Mouse (Mus musculus) cerebellum, adult 18-20 months (tissue): ENCODE data around the gene Ak4.
A peak's percentile ranks its signal among the peaks of the same experiment; 100 is the strongest.
"Not testable (repeated sequence)": the region's sequence is repeated elsewhere in the genome, so short reads cannot be mapped to it uniquely, and the experiment has no call there.

ENCODE experiments used
- DNase-seq, 2 experiments: peaks; one replicate each; pipeline ENCODE4 v3.0.0; 2021

Ak4 gene

DNA sequence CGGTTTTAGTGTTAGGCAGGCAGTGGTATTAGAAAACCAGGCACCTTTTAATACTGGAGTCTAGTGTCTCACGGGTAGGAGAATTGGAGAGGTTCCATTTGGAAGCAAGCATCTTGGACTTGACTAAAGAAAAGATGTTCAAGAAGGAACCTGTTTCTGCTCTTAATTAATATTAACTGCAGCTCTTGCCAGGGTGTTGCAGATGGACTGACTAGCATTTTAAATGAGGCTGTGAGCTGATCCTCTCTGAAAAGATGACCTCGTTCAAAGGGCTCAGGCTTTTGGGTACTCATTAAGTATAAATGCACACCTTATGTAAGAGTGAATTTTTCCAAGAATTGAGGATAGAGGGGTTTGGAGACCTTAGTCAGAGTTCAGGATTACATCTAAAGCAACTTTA lies 5.4 kb downstream of the Ak4 start:
- DNase-seq = peak in 1 of 2 experiments; percentile 21

DNA sequence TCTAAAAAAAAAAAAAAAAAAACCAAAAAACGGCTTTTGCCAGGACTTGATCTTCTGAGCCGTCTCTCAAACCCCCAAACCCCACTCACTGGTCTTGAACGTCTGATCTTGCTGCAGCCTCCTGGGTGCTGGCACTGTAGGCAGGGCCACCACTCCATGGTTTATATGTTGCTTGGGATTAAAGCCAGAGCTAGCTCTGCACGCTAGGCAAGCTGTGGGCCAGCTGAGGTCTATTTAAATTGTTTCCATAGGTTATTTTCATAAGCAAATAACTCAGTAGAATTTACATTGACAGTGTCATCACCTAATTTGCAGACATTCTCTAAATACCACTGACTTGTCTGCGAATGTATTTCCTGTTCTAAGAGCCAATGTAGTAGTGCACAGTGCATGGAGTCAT lies 6.0 kb downstream of the Ak4 start:
- DNase-seq = peak in 1 of 2 experiments; percentile 31

DNA sequence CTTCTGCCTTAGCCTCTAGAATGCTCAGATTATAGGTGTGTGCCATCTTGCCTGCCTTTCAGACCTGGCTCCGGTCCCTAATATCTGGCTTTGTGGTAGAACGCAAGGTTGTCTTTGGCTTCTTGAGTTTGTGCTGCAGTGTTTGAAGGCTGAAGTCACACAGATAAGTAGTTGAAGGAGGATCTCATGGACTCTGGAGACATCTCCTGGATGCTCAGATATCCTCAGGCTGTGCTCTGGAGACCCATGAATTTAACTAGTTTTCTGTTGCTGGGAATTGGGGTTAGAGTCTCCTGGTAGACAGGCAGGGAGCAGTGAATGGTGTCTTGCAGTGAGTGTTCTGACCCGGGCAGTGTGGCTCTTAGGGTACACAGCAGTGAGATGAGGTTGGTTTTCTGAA lies 6.6 kb downstream of the Ak4 start:
- peak in 1 of 2 experiments; percentile 30 for DNase-seq

DNA sequence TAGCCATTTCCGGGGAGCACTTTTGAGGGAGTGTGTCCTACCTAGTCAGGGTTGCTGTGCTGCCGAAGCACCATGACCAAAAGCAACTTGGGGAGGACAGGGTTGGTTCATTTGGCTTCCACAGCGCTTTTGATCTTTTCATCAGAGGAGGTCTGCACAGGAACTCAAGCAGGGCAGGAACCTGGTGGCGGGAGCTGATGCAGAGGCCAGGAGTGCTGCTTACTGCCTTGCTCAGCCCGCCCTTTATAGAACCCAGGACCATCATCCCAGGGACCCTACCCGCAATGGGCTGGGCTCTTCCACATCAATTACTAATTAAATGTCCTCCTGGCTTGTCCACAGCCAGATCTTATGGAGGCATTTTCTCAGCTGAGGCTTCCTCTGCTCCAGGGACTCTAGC lies 7.5 kb downstream of the Ak4 start:
- DNase-seq = peak in 1 of 2 experiments; percentile 26

DNA sequence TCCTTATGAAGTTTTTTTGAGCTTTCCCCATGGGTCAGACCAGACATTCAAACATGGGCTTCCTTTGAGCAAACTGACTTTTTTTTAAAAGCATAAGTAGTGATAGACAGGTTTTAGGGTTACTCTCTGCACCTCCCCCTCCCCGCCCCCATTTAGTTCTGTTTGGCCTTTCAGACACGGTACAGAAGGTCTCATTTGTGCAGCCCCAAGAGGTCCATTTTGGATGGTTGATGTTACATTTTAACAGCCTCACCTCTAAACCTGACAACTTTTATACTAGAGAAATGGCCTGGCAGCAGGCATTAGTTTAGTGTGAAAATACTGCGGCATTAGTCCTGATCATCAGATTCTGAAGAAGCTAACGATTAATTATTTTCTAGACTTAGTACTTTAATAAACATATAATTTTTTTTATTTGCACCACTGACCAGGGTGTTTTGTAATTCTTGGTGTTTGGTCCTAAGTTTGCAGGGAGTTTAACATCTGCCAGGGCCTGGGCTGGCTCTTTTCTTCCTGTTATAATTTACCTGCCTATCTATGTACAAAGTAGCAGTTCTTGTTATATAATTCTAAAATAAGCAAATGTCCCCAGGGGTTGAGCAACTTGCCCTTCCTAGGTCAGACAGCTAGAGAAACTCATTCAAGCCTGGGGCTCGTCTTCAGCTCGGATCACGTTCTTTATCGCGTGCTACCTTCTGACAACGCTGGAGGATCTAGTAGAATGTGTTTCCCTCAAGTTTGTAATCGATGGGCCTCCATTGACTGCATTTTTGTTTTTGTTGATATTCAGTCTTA lies 9.0 kb downstream of the Ak4 start:
- DNase-seq = no peak

- DNase-seq = no peak
These were observed 10.0 kb downstream of the Ak4 start for GRCm38 (mm10) chr4:101429073-101429472.

DNA sequence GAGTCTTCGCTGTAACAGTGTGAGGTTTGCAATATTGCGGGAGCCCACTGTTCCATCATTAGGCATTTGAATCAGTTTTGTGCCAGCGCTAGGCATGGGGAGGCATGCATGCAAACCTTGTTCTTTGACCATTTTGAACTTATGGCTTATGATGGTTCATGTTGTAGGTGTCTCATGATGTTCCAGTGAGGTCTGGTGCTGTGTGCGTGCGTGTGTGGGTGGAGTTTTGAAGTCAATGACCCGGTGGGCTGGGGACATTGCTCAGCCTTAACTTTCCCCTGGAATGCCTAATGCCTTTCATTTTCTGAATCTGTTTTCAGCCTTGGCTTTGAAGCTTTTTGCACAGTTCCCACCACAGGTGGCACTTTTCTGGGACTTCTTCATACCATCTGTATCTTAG lies 10.9 kb downstream of the Ak4 start:
- no peak for DNase-seq

DNA sequence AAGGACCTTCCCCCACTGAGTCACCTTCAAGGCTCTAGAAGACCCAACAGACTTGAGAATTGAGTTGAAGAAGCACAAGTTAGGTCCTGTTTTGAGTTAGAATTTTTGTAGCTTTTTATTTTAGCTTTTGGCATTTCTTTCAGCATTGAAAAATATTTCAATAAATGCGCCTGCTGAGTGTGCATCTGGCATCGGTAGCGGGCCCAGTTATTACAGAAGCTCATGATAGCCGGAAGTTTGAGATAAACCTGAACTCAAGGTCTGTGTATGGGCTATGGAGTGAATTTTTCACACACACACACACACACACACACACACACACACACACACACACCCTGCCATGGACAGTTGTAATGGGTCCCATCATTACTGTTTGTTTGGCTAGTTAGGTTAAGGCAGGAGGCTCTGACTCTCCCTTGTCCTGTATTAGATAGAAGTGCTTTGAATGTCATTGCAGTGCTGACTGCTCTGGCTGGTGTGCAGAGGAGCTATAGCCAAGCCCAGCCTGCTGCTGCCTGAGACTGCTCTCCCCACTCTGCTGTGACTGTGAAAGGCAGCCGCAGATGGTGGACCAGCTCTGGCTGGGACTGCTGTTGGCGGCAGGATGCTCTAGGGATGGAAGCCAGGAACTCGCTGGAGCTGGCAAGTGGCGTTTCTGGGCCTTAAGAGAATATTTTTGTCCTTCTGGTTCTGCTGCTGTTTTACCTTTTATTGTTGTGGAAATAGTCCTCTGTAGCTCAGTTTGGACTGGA lies 17.9 kb downstream of the Ak4 start:
- DNase-seq = peak; percentile 71 to 74

- DNase-seq = peak; percentile 69
These were observed 19.2 kb downstream of the Ak4 start for GRCm38 (mm10) chr4:101438271-101438670.

- peak; percentile 67 to 74 for DNase-seq
These were observed 20.8 kb downstream of the Ak4 start for GRCm38 (mm10) chr4:101439738-101440389.

DNA sequence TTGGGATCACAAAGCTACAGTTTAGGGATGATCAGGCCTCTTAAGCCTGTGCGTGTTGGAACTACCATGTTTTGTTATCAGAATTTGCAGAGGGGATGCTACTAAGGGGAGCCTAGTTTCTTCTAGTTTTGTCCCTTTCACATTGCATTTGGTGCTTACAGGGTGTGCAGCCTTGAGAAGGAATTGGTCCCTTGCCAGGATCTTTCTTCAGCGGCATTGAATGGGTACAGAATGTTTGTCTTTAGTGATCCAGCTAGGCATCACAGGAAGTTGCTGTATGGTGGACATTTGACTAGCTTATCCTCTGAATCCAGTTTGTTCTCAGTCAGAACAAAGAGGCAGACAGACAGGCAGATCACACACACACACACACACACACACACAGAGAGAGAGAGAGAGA lies 23.7 kb downstream of the Ak4 start:
- no peak for DNase-seq

DNA sequence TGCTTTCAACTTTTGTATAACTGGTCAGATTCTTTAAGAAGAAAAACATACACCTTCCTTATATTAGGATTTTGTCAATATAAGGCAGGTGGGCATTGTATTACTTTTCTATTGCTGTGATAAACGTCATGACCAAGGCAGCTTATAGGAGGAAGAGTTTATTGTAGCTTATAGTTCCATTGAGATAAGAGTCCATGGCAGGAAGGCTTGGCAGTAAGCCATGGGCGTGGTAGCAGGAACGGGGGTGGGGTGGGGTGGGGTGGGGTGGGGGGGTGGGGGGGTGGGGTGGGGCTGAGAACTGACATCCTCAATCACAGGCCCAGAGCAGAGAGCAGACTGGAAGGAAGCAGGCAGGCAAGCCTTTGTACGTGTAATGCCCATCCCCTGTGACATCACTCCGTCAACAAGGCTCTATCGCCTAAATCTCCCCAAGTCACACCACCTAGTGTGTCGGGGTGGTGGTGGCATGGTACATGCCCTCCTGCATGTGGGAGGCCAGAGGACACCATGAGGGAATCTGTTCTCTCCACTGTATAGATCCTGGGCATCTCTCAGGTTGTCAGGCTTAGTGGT lies 24.4 kb downstream of the Ak4 start:
- DNase-seq = no peak

- no peak for DNase-seq
These were observed 26.6 kb downstream of the Ak4 start for GRCm38 (mm10) chr4:101445660-101446059.

DNA sequence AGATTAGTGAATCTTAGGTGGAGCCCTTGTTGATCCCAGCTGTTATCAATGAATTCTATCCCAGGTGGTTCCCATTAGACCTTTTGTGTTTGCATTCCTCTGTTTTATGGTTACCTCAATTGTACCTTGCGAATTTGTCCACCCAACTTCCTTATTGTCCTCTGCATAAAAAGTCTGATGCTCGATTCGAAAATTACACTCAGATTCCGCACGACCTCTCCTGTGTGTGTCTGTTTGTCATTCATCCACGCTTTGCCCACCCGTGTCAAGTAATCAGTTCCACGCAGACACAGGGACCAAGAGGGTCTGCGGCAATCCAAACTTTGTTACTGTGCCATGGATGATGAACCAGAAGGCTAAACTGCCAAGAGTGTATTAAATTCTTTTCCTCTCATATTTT lies 27.5 kb downstream of the Ak4 start:
- not testable (repeated sequence) for DNase-seq

DNA sequence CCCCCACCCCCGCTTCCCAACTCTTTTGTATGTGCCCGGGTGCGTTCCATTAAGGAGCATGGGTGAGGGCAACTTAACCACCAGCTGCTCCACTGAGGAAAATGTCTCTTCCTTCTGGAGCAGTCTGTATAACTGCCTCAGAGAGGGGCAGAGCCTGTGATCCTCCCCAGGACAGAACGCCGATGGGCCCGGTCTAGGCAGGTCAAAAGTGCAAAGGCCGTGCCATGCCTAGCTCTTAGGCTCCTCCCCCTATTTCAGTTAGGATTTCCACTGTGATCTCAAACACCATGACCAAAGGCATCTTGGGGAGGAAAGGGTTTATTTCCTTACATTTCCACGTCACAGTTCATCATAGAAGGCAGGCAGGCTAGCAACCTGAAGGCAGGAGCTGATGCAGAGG lies 29.6 kb downstream of the Ak4 start:
- no peak for DNase-seq

GRCm38 (mm10) chr4:101449344-101449743 lies 30.3 kb downstream of the Ak4 start:
- DNase-seq = no peak

DNA sequence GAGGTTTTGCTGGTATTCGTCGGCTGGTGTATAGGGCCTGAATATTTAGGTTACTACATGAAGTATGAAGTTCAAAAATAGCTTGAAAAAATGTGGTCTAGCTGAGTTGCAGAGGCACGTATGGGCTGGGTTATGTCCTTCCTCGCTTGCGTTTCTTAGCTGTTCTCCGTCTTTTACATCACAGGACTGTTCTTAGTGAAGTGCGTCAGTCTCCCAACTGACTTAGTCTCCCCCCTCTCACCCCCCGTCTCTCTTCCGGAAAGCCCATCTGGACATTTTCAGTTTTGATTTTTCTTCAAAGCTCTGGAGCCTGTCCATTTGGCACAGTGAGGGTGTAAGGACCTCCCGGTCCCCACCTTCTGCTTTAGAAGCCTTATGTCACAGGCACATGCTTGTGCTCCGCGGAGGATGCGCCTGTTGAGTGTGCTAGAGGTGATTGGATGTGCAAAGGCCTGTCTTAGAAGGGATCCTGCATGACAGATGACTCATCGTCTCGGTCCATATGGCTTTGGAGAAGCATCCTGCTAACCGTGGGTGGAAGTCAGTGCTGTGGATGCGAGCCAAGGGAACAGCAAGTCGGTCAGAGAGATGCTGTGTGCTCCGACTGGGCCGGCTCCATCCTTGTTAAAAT lies 31.2 kb downstream of the Ak4 start:
- DNase-seq = peak; percentile 96 to 98

DNA sequence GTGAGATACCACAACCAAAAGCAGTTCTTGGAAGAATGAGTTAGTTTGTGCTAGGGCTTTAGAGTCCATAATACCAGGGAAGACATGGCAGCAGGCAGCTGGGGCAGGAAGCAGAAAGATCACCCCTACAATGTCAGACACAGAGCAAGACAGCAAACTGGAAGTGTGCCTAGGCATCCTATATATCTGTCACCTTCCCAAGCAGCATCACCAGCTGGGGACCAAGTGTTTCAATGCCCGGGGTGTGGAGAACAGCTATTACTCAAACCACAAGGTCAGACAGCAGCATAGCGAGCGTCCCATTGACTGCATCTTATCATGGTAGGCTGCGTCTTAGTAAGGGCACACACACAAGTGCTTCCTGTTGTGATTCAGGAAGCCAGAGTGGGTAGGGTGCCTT lies 32.0 kb downstream of the Ak4 start:
- no peak for DNase-seq

GRCm38 (mm10) chr4:101452829-101453228 lies 33.8 kb downstream of the Ak4 start:
- peak in 1 of 2 experiments; percentile 49 for DNase-seq

- peak; percentile 50 to 52 for DNase-seq
These were observed 38.1 kb downstream of the Ak4 start for GRCm38 (mm10) chr4:101457176-101457575.

- peak; percentile 80 to 85 for DNase-seq
These were observed 39.3 kb downstream of the Ak4 start for GRCm38 (mm10) chr4:101458341-101458740.

DNA sequence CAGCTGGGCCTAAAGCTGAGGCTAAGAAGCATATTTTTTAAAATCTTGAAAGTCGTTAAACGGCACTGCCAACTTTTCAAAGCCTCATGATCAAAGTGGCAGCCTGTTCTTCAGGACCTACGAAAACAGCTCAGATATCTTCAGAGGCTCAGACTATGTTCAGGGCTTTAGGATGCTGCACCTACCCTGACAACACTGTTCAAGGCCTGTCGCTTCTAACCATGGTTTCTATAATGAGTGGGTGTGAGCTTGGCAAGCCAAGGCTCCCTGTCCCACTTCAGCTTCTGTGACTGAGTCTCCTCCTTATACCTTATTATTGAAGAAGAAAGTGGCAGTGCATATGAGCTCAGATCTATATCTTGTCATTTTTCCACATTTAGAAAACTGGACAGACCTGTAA lies 40.3 kb downstream of the Ak4 start:
- DNase-seq = no peak

- no peak for DNase-seq
These were observed 41.0 kb downstream of the Ak4 start for GRCm38 (mm10) chr4:101460114-101460513.
